Mouse (Mus musculus): ENCODE data around the gene Fkbp8. TPM values are rescaled to one million over a fixed set of nuclear protein-coding genes. Genes with fewer than 3 reads are reported as not detected.
A peak's percentile ranks its signal among the peaks of the same experiment; 100 is the strongest.

The Fkbp8 gene
- total and polyA plus RNA-seq, 2 experiments from 2014 or later, result 385 to 559 TPM

GRCm38 (mm10) chr8:70544200-70544687, 16.7 kb downstream of the Fkbp8 start:
- DNase-seq (no peak), ATAC-seq (no peak)
- no peaks in the 10 kb centered on the region for H3K9me3 ChIP-seq (ENCODE audit: low read length)
- H3K4me2 ChIP-seq (ENCODE audit: low read depth), result no peak overlapping the region
- H3K27me3 ChIP-seq (ENCODE audit: insufficient read depth, low read length), result no peaks in the 10 kb centered on the region
- 78% methylated on average over 6 of the region's 6 CpGs for WGBS
- H3K36me3 ChIP-seq (ENCODE audit: insufficient read depth), result 0 out of 2 replicates have a peak, but pooled peaks cover 5% of the 10 kb centered on the region
- H3K9ac ChIP-seq, result no peak overlapping the region
- no peak overlapping the region for H3K27ac ChIP-seq (ENCODE audit: low read depth, low read length)
- peaks cover 11% of the 10 kb centered on the region; the same call in 1 of the 2 replicates for H3K4me1 ChIP-seq (ENCODE audit: insufficient read depth)
- no peak overlapping the region for H3K4me3 ChIP-seq (ENCODE audit: low read depth, low read length)
- peak; percentile 33; the same call in 1 of the 2 replicates for TF ChIP-seq CTCF (IDR thresholded peaks at IDR 0.05; ENCODE audit: low read depth)

GRCm38 (mm10) chr8:70546412-70546811, 18.9 kb downstream of the Fkbp8 start:
- 90% methylated on average over 4 of the region's 4 CpGs for WGBS
- Histone ChIP-seq H3K4me2 (ENCODE audit: low read depth) (no peak overlapping the region), H3K4me3 (ENCODE audit: low read depth, low read length) (no peak overlapping the region), H3K9ac (no peak overlapping the region), H3K36me3 (ENCODE audit: insufficient read depth) (0 out of 2 replicates have a peak, but pooled peaks cover 5% of the 10 kb centered on the region), H3K9me3 (ENCODE audit: low read length) (no peaks in the 10 kb centered on the region), H3K4me1 (ENCODE audit: insufficient read depth) (no peaks in the 10 kb centered on the region), H3K27ac (ENCODE audit: low read depth, low read length) (no peak overlapping the region), H3K27me3 (ENCODE audit: insufficient read depth, low read length) (no peaks in the 10 kb centered on the region)
- ATAC-seq (no peak), DNase-seq (no peak)
- TF ChIP-seq CTCF (IDR thresholded peaks at IDR 0.05; ENCODE audit: low read depth), result no peak

GRCm38 (mm10) chr8:70547762-70548161, 20.2 kb downstream of the Fkbp8 start:
- TF ChIP-seq CTCF (IDR thresholded peaks at IDR 0.05; ENCODE audit: low read depth), result no peak
- Histone ChIP-seq H3K9ac (no peak overlapping the region), H3K9me3 (ENCODE audit: low read length) (no peaks in the 10 kb centered on the region), H3K27ac (ENCODE audit: low read depth, low read length) (no peak overlapping the region), H3K4me1 (ENCODE audit: insufficient read depth) (no peaks in the 10 kb centered on the region), H3K4me2 (ENCODE audit: low read depth) (no peak overlapping the region), H3K4me3 (ENCODE audit: low read depth, low read length) (no peak overlapping the region), H3K36me3 (ENCODE audit: insufficient read depth) (0 out of 2 replicates have a peak, but pooled peaks cover 5% of the 10 kb centered on the region), H3K27me3 (ENCODE audit: insufficient read depth, low read length) (no peaks in the 10 kb centered on the region)
- DNase-seq (no peak), ATAC-seq (no peak)
- WGBS, result 96% methylated on average over 6 of the region's 6 CpGs

- Histone ChIP-seq H3K9me3 (ENCODE audit: low read length) (no peaks in the 10 kb centered on the region), H3K27me3 (ENCODE audit: insufficient read depth, low read length) (no peaks in the 10 kb centered on the region), H3K4me1 (ENCODE audit: insufficient read depth) (no peaks in the 10 kb centered on the region), H3K27ac (ENCODE audit: low read depth, low read length) (no peak overlapping the region), H3K9ac (no peak overlapping the region), H3K4me2 (ENCODE audit: low read depth) (no peak overlapping the region), H3K36me3 (ENCODE audit: insufficient read depth) (0 out of 2 replicates have a peak, but pooled peaks cover 5% of the 10 kb centered on the region), H3K4me3 (ENCODE audit: low read depth, low read length) (no peak overlapping the region)
- TF ChIP-seq CTCF (IDR thresholded peaks at IDR 0.05; ENCODE audit: low read depth), result no peak
- WGBS, result 95% methylated on average over 10 of the region's 10 CpGs
- DNase-seq (no peak), ATAC-seq (no peak)
These were observed 22.1 kb downstream of the Fkbp8 start for GRCm38 (mm10) chr8:70549412-70550184.

DNA sequence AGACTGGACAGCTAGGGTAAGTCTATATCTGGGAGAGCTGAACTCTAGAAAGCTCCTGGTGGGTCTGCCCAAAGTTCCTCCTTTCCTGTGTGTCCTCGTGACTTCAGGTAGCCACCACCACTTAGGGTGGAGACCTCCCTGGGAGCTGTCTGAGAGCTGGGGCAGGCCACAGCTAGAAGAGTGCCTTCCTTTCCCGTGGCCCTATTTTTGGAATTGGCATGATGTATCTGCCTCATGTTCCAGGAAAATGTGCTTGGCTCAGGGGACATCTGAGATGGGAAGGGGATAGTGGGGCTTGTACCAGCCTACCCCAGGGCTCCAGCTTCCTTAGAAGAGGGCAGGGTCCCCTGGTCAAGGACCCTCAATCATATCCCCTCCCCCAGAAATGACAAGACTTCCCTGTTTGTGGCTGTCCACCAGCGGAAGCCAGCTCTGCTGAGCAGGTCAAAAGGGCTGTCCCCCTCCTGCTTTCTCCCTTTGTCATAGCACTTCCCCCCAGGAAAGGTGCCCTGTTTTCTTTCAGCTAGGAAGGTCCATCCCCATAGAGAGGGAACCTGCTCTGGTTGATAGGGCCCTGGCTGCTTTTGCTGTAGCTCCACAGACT, 24.1 kb downstream of the Fkbp8 start:
- H3K27me3 ChIP-seq (ENCODE audit: insufficient read depth, low read length), result no peaks in the 10 kb centered on the region
- H3K9me3 ChIP-seq (ENCODE audit: low read length), result no peaks in the 10 kb centered on the region
- no peak overlapping the region for H3K4me2 ChIP-seq (ENCODE audit: low read depth)
- no peak for DNase-seq
- H3K9ac ChIP-seq, result no peak overlapping the region
- ATAC-seq, result no peak
- TF ChIP-seq CTCF (IDR thresholded peaks at IDR 0.05; ENCODE audit: low read depth), result no peak
- no peaks in the 10 kb centered on the region for H3K36me3 ChIP-seq (ENCODE audit: insufficient read depth)
- H3K4me1 ChIP-seq (ENCODE audit: insufficient read depth), result no peaks in the 10 kb centered on the region
- H3K27ac ChIP-seq (ENCODE audit: low read depth, low read length), result no peak overlapping the region
- H3K4me3 ChIP-seq (ENCODE audit: low read depth, low read length), result no peak overlapping the region
- WGBS, result 74% methylated on average over 3 of the region's 3 CpGs

DNA sequence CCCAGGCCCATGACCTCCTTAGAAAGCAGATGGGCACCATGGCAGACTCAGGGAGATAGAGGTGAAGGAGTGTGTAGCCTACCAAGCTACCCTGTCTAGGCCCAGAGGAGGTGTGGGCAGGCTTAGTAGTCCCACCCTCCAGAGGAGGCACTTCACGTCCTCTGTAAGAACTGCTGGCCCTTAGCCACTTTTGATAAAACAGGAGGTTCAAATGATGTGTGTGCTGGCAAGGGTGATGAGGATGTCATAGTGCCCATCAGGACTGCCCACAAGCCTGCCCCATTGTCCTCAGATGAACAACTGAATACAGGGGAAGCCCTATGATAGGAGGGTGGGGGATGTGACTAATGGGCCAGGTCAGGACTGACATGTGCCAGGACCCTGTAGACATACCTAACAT, 25.3 kb downstream of the Fkbp8 start:
- no peak overlapping the region for H3K9ac ChIP-seq
- no peak overlapping the region for H3K27ac ChIP-seq (ENCODE audit: low read depth, low read length)
- no peak overlapping the region for H3K4me2 ChIP-seq (ENCODE audit: low read depth)
- H3K4me3 ChIP-seq (ENCODE audit: low read depth, low read length), result no peak overlapping the region
- WGBS, result 30% methylated on average over 1 of the region's 1 CpGs
- no peak for ATAC-seq
- no peaks in the 10 kb centered on the region for H3K27me3 ChIP-seq (ENCODE audit: insufficient read depth, low read length)
- H3K9me3 ChIP-seq (ENCODE audit: low read length), result no peaks in the 10 kb centered on the region
- no peak for DNase-seq
- H3K4me1 ChIP-seq (ENCODE audit: insufficient read depth), result no peaks in the 10 kb centered on the region
- TF ChIP-seq CTCF (IDR thresholded peaks at IDR 0.05; ENCODE audit: low read depth), result no peak
- no peaks in the 10 kb centered on the region for H3K36me3 ChIP-seq (ENCODE audit: insufficient read depth)

DNA sequence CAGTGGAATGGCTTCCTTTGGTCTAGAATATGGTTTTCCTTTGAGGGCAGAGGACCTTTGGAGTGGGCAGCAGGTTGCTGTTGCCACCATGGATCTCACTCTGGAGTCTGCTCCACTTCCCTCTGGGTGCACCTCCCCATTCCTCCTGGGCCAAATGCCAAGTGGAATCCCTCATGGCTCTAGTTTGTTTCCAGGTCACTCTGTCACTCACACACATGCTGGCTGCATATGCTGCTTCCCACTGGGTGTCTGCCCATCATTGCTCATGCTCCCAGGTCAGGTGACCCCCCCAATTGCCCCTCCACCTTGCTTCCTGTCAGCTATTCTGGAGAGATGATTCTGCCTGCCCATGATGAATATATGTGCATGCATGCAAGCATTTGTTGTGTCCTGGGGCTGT, 26.2 kb downstream of the Fkbp8 start:
- ATAC-seq, result peak; percentile 34
- DNase-seq, result peak; percentile 30

More for the DNA sequence above, 26.2 kb downstream of the Fkbp8 start:
- no peak overlapping the region for H3K27ac ChIP-seq (ENCODE audit: low read depth, low read length)
- H3K4me1 ChIP-seq (ENCODE audit: insufficient read depth), result no peaks in the 10 kb centered on the region
- TF ChIP-seq CTCF (IDR thresholded peaks at IDR 0.05; ENCODE audit: low read depth), result no peak
- H3K9me3 ChIP-seq (ENCODE audit: low read length), result no peaks in the 10 kb centered on the region
- H3K9ac ChIP-seq, result no peak overlapping the region
- no peaks in the 10 kb centered on the region for H3K27me3 ChIP-seq (ENCODE audit: insufficient read depth, low read length)
- no peaks in the 10 kb centered on the region for H3K36me3 ChIP-seq (ENCODE audit: insufficient read depth)
- H3K4me3 ChIP-seq (ENCODE audit: low read depth, low read length), result no peak overlapping the region
- no peak overlapping the region for H3K4me2 ChIP-seq (ENCODE audit: low read depth)
